Mouse (Mus musculus): ENCODE measurements at regions not wholly inside any gene's neighbourhood (a gene's known extent, or its start where the extent isn't known, plus 50 kb on each side); places are given as distances from the start of the nearest gene placed in this dataset.

DNA sequence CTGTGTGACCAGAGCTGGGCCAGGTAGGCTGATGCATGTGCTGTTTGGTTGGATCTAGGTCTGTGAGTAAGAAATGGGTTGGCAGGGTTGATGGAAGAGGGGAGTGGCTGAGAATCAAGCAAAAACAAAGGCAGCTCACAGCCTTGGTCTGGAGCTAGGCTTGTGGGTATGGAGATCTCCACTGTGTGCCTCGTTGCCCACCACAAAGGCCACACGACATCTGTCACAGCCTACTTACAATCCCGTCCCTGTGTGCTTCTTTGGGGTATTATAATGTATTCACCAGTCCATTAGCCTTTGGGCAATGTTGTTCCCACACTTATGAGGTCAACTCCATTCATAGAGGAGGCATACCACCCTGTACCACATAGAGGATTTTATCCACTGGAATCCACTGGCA, 229.6 kb upstream of the Hs6st1 start:
- WGBS = 71% methylated on average over 3 of the region's 3 CpGs
- no peak overlapping the region for H3K9ac ChIP-seq
- H3K36me3 ChIP-seq = no peaks in the 10 kb centered on the region
- ATAC-seq (ENCODE audit: low FRiP score, low read depth) = no peak
- H3K27ac ChIP-seq = no peak overlapping the region
- H3K27me3 ChIP-seq (replicated peaks) = no peaks in the 10 kb centered on the region
- H3K4me2 ChIP-seq (replicated peaks) = no peak overlapping the region
- H3K4me1 ChIP-seq = no peaks in the 10 kb centered on the region
- peaks cover 3% of the 10 kb centered on the region; the same call in 1 of the 2 replicates for H3K9me3 ChIP-seq
- no peak overlapping the region for H3K4me3 ChIP-seq

DNA sequence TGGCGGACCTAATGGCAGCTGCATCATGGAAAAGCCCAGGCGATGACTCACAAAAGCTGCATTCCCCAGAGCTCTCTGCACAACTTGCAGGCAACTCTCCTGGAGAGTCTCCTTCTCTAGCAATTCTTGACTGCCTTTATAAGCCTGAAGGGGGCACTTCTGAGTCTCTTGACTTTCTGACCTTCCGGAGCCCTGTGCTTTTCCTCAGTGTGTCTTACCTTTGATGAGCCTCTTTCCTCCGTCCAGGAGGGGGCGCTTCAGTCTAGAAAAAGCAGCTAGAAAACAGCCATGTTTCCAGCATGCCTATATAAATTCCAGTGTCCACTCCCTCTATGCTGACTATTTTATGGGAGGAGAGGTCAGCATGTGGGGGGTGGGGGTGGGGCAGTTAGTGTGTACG, 228.8 kb upstream of the Hs6st1 start:
- no peaks in the 10 kb centered on the region for H3K4me1 ChIP-seq
- H3K36me3 ChIP-seq = no peaks in the 10 kb centered on the region
- no peak overlapping the region for H3K4me3 ChIP-seq
- no peak overlapping the region for H3K27ac ChIP-seq
- no peak overlapping the region for H3K4me2 ChIP-seq (replicated peaks)
- H3K9ac ChIP-seq = no peak overlapping the region
- ATAC-seq (ENCODE audit: low FRiP score, low read depth) = no peak
- H3K9me3 ChIP-seq = peaks cover 3% of the 10 kb centered on the region; the same call in 1 of the 2 replicates
- 70% methylated on average over 6 of the region's 6 CpGs for whole genome bisulfite sequencing
- H3K27me3 ChIP-seq (replicated peaks) = no peaks in the 10 kb centered on the region

DNA sequence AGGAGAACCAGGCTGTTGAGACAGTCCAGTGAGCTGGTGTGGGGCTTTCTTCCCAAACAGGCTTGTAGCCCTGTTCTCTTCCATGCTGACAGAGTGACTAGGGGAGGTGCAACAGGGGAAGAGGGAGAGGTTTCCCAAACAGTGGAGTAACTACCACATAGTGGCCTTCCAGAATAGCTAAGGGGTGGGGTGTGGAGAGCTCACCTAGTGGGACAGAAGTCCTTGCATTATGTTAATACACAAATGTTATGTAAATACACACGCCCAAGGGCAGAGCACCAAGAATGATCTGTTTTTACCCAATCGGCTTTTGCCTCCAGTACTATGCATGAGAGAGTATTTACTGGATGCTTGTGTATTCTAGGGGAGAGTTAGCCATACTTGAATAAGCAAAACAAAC, 226.6 kb upstream of the Hs6st1 start:
- Histone ChIP-seq H3K4me1 (no peaks in the 10 kb centered on the region), H3K9me3 (peaks cover 3% of the 10 kb centered on the region; the same call in 1 of the 2 replicates), H3K27ac (no peak overlapping the region), H3K4me2 (replicated peaks) (no peak overlapping the region), H3K4me3 (no peak overlapping the region), H3K9ac (no peak overlapping the region), H3K27me3 (replicated peaks) (no peaks in the 10 kb centered on the region), H3K36me3 (no peaks in the 10 kb centered on the region)
- 92% methylated on average over 2 of the region's 2 CpGs for WGBS
- ATAC-seq (ENCODE audit: low FRiP score, low read depth) = no peak

DNA sequence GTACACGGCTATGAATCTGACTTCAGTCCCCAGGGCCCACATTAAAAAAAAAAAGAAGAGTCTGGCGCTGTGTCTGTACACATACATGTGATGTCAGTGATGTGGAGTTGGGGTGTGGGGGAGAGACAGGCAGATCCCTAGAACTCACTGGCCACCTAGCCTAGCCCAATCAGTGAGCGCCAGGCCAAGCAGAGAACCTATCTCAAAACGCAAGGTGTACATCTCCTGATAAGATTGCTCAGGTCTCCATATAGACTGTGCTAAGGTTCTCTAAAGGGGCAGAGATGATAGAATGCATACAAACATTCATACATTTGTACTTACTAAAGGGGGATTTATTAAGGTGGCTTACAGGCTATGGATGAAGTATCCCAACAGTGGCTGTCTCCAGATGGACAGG, 225.5 kb upstream of the Hs6st1 start:
- 94% methylated on average over 4 of the region's 4 CpGs for WGBS
- Histone ChIP-seq H3K4me1 (no peaks in the 10 kb centered on the region), H3K27ac (no peak overlapping the region), H3K4me3 (no peak overlapping the region), H3K9ac (no peak overlapping the region), H3K27me3 (replicated peaks) (no peaks in the 10 kb centered on the region), H3K4me2 (replicated peaks) (no peak overlapping the region), H3K9me3 (peaks cover 3% of the 10 kb centered on the region; the same call in 1 of the 2 replicates), H3K36me3 (no peaks in the 10 kb centered on the region)
- no peak for ATAC-seq (ENCODE audit: low FRiP score, low read depth)

DNA sequence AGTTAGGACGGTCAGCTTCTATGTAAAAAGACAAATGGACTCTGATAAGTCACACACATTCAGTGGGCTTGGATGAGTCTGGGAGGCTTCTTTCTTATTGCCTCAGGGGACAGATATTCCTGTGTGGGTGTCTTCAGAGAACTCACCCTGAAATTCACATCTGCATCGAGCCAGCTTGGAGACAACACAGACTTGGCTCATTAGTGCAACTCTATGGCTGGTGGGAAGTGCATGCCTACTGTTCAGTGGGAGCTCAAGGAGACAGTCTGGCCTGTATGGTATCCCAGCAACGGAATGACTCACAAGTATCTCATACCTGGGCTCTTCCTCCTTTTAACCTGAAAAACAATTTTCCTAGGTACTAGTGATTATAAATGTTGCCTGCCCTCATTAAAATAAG, 224.6 kb upstream of the Hs6st1 start:
- Histone ChIP-seq H3K36me3 (no peaks in the 10 kb centered on the region), H3K9ac (no peak overlapping the region), H3K27ac (no peak overlapping the region), H3K27me3 (replicated peaks) (no peaks in the 10 kb centered on the region), H3K4me2 (replicated peaks) (no peak overlapping the region), H3K4me1 (no peaks in the 10 kb centered on the region), H3K4me3 (no peak overlapping the region), H3K9me3 (peaks cover 3% of the 10 kb centered on the region; the same call in 1 of the 2 replicates)
- ATAC-seq (ENCODE audit: low FRiP score, low read depth) = no peak
- WGBS = 92% methylated on average over 3 of the region's 3 CpGs

DNA sequence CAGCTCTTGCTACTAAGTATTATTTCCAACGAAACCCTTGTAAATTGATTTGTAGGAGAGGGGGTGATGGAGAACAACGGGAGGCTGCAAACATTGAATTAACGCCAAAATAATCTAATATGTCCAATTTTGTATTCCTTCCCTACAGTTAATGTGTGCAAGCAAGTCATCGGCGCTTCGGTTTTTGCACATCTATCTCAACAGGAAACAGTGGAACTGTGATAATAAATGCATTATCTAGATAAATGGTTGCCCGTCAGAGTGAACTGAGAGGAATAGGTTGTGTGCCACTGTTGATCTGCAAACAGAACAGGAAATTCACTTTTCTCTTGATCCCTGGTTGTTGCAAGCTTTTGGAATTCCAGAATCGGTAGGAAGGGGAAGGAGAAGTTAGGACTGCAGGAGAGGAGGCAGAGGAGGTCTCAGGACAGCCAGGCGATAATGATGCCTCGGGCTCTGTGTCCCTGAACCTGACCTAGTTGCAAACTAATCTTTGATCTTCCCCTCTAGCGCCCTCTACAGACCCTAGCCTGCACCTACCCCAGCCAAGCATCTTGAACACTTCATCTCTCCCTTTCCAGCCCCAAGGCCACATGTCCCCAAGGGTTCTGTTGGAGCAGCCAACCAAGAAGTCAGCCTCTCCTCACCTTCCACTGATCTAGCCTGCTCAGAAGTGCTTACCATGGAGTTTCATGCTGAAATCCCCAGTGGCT, 221.8 kb upstream of the Hs6st1 start:
- Histone ChIP-seq H3K27ac (no peak overlapping the region), H3K4me1 (no peaks in the 10 kb centered on the region), H3K27me3 (replicated peaks) (no peaks in the 10 kb centered on the region), H3K9me3 (no peaks in the 10 kb centered on the region), H3K36me3 (no peaks in the 10 kb centered on the region), H3K4me3 (no peak overlapping the region), H3K9ac (no peak overlapping the region), H3K4me2 (replicated peaks) (no peak overlapping the region)
- no peak for ATAC-seq (ENCODE audit: low FRiP score, low read depth)
- WGBS = 68% methylated on average over 11 of the region's 11 CpGs

DNA sequence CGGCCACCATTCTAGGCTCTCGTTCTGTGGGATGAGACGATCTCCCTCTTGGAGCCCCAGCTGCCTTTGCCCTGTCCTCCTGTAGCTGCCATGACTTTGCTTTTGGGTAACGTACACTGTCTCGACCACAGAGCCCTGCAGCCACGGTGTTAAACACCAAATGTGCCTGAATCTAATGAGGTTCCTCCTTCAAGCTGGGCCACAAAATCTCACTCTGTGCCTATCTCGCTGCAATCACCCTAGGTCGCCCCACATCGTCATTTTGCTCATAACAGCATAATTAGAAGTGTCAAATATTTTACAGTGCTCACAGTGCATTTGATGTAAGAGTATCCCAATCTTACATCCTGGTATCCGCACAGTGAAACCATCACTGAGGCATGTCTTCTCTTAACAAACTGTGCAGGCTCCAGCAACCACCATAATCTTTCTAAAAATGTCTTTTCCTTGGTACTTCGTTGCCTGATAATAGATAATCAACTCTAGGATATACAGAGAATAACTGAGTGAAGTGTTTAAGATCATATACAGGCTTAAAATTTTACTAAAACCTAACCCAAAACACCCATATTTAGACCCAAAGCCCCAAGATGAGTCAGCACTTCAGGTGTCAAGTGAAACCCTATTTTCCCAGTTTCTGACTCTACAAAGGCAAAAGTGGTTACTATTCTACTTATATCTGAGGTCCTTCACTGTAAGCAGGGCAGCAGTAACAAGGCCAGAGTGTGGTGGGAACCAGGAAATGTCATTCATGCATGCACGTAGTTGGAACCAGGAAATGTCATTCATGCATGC, 219.8 kb upstream of the Hs6st1 start:
- ATAC-seq (ENCODE audit: low FRiP score, low read depth) = no peak
- no peak overlapping the region for H3K4me2 ChIP-seq (replicated peaks)
- no peak overlapping the region for H3K9ac ChIP-seq
- H3K4me3 ChIP-seq = no peak overlapping the region
- H3K36me3 ChIP-seq = no peaks in the 10 kb centered on the region
- H3K9me3 ChIP-seq = no peaks in the 10 kb centered on the region
- 86% methylated on average over 12 of the region's 12 CpGs for WGBS
- H3K4me1 ChIP-seq = no peaks in the 10 kb centered on the region
- H3K27me3 ChIP-seq (replicated peaks) = no peaks in the 10 kb centered on the region
- no peak overlapping the region for H3K27ac ChIP-seq

DNA sequence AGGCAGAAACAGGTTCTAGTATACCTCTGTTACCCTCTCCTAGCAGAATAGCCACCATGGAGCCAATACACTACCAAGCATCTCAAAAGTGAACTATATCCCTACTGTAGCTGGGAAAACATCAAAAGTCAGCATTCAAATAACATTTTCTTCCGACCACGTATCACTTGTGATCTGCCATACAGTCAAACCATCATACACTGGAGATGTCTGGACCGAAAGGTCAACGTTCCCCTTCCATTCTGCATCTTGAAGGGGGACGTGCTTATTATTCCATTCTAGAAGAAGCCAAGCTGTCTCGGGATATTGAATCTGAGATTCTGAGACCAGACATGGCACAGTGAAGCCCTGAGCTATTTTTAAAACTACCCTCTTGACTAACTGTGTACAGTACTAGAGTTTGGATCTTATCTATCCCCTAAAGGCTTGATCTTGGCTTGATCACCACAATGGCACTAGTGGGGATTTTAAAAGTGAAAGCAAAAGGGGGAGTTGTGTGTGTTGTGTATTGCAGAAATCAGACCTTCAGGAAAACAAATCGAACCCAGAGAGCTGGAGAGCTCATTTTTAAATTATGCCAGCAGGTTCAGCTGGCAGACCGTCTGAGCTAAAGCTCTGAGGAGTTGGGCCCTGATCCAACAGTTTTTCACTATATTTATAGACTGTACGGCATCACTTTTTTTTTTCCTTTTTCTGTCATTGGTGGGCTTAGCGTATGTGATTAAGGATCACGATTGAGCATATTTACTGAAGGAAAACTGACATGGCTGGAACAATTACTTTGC, 218.6 kb upstream of the Hs6st1 start:
- no peak overlapping the region for H3K27ac ChIP-seq
- no peak overlapping the region for H3K4me3 ChIP-seq
- H3K4me1 ChIP-seq = no peaks in the 10 kb centered on the region
- H3K27me3 ChIP-seq (replicated peaks) = no peaks in the 10 kb centered on the region
- no peak for ATAC-seq (ENCODE audit: low FRiP score, low read depth)
- no peak overlapping the region for H3K9ac ChIP-seq
- 91% methylated on average over 11 of the region's 11 CpGs for WGBS
- no peak overlapping the region for H3K4me2 ChIP-seq (replicated peaks)
- H3K36me3 ChIP-seq = no peaks in the 10 kb centered on the region
- no peaks in the 10 kb centered on the region for H3K9me3 ChIP-seq

DNA sequence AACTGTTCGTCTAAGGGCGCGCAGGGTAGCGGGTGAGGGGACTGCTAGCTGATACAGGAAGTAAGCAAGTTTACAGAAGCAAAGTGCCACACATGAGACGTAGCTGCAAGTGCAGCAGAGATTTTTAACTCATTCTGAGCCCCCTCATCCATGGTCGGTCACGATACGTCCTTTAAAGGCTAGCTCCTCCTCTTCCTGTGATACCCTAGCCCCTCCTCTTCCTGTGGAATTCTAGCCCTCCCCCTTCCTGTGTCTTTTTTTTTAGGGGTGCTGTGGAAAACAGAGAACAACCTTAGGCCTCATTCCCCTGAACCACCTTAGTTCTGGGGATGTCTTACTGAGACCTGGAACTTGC, 218.0 kb upstream of the Hs6st1 start:
- 93% methylated on average over 8 of the region's 8 CpGs for WGBS
- Histone ChIP-seq H3K4me3 (no peak overlapping the region), H3K9ac (no peak overlapping the region), H3K4me2 (replicated peaks) (no peak overlapping the region), H3K9me3 (no peaks in the 10 kb centered on the region), H3K36me3 (no peaks in the 10 kb centered on the region), H3K27ac (no peak overlapping the region), H3K27me3 (replicated peaks) (no peaks in the 10 kb centered on the region), H3K4me1 (no peaks in the 10 kb centered on the region)
- no peak for ATAC-seq (ENCODE audit: low FRiP score, low read depth)

DNA sequence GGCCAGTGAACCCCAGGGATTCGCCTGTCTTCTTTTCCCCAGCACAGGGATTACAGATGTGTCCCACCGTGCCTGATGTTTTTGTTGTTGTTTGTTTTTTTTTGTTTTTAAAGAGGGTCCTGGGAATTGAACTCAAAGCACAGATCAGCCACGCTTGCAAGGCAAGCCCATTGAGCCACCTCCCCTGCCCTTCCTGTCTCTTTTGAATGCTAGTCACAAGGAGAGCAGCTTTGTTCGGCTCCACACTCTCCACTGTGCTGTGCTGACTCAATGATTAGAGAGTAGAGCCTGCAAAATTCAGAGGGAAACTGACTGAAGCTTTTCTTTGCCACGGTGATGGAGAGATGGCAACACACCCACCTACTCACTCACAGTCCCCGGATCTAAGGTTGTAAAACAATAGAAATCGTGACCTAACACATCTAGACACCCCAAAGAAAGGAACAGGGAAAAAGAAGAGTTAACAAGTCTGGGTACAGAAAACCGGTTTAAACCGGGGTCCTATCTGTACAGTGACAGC, 217.6 kb upstream of the Hs6st1 start:
- no peaks in the 10 kb centered on the region for H3K36me3 ChIP-seq
- no peaks in the 10 kb centered on the region for H3K27me3 ChIP-seq (replicated peaks)
- H3K4me1 ChIP-seq = no peaks in the 10 kb centered on the region
- H3K9me3 ChIP-seq = no peaks in the 10 kb centered on the region
- H3K4me2 ChIP-seq (replicated peaks) = no peak overlapping the region
- no peak overlapping the region for H3K4me3 ChIP-seq
- H3K27ac ChIP-seq = no peak overlapping the region
- ATAC-seq (ENCODE audit: low FRiP score, low read depth) = no peak
- 69% methylated on average over 9 of the region's 9 CpGs for WGBS
- H3K9ac ChIP-seq = no peak overlapping the region

DNA sequence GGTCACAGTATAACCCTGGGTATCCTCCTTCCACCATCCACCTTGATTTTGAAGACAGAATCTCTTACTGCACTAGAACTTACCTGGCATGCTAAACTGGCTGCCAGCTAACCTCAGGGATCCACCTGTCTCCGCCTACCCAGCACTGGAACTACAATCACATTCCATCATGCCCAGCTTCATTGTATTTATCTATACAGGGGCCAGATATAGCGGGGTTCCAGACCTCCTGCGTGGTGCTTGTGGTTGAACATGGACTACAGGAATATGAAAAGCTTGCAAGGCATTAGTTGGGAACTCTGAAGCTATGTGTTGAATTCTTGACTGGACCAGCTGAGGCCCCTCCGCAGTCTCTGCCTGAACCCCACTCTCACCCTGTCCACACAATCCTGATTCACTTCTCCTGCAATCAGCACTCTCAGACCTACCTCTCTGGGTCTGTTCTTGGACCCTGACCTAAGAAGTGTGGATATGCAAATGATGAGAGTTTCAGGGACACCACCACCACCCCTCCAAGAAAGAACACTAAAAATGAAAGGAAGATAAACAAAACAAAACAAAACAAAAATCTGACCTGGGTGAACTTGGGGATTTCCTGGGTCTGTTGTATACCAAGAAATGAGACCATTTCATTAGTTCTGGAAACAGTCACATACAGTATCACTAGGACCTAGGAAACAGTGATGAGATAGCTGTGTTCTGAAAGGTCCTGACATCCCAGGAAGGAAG, 216.4 kb upstream of the Hs6st1 start:
- 91% methylated on average over 4 of the region's 4 CpGs for WGBS

DNA sequence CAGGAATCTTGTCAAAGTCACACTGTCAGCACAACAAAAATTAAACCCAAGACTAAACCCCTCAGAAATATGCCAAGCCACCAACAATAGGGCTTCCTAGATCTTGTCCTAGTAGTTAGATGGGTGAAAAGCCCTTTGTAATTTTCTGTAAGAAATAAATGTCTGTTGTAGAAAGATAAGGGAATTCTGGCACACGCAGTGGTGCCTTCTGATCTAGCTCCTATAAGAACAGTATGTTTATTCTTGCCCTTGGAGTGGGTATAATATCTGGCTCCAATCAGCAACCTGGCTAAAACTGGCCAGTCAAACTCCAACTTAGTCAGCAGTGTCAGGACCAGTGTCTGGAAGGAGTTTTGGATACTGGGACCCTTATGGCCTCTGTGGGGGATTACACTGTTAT, 215.2 kb upstream of the Hs6st1 start:
- Histone ChIP-seq H3K4me2 (replicated peaks) (no peak overlapping the region), H3K4me1 (no peaks in the 10 kb centered on the region), H3K27me3 (replicated peaks) (no peaks in the 10 kb centered on the region), H3K9ac (no peak overlapping the region), H3K4me3 (no peak overlapping the region), H3K36me3 (no peaks in the 10 kb centered on the region), H3K9me3 (no peaks in the 10 kb centered on the region), H3K27ac (no peak overlapping the region)
- ATAC-seq (ENCODE audit: low FRiP score, low read depth) = no peak
- WGBS = 88% methylated on average over 1 of the region's 1 CpGs

More for the DNA sequence above, 216.4 kb upstream of the Hs6st1 start:
- Histone ChIP-seq H3K27ac (no peak overlapping the region), H3K9ac (no peak overlapping the region), H3K36me3 (no peaks in the 10 kb centered on the region), H3K4me1 (no peaks in the 10 kb centered on the region), H3K9me3 (no peaks in the 10 kb centered on the region), H3K27me3 (replicated peaks) (no peaks in the 10 kb centered on the region), H3K4me2 (replicated peaks) (no peak overlapping the region), H3K4me3 (no peak overlapping the region)
- ATAC-seq (ENCODE audit: low FRiP score, low read depth) = no peak

Data from neural tube, embryonic 12.5 days (tissue).